Mouse (Mus musculus) CH12.LX (cell line): Measurements from ENCODE around the gene Fam214b. TPM values are rescaled to one million over a fixed set of nuclear protein-coding genes. Genes with fewer than 3 reads are reported as not detected.

Experiments used
- DNase-seq: peaks from one replicate; pipeline ENCODE4 v3.0.0-alpha.2; 2013; ENCODE audit errors: extremely low read depth
- H3K27ac ChIP-seq: 2 replicates; pipeline ENCODE4 v1.5.1; 2012; ENCODE audit warnings: low read depth, mild to moderate bottlenecking, control low read depth, moderate library complexity; ENCODE audit not compliant: insufficient read depth
- H3K27me3 ChIP-seq: replicated peaks from 2 replicates; pipeline ENCODE3; 2012; ENCODE audit warnings: inconsistent platforms
- H3K36me3 ChIP-seq, 2 experiments: replicated peaks in 1 of 2; 2 replicates each; pipeline versions ENCODE3 to v1.6.1; 2012; ENCODE audit warnings: inconsistent platforms in 1 of 2, low read length in 1 of 2, mild to moderate bottlenecking in 1 of 2, mixed read lengths in 1 of 2, moderate library complexity in 1 of 2; ENCODE audit not compliant: control insufficient read depth in 1 of 2, insufficient read depth in 1 of 2
- H3K4me1 ChIP-seq, 2 experiments: 2 replicates each; pipeline ENCODE4 v1.6.1; 2012; ENCODE audit warnings: inconsistent platforms in 1 of 2, moderate library complexity in 1 of 2; ENCODE audit not compliant: insufficient read depth in 2 of 2, control insufficient read depth in 1 of 2
- H3K4me2 ChIP-seq: 2 replicates; pipeline ENCODE4 v1.6.1; 2012; ENCODE audit warnings: low read depth, mild to moderate bottlenecking, control low read depth; ENCODE audit not compliant: poor library complexity, insufficient read depth, severe bottlenecking
- H3K4me3 ChIP-seq, 3 experiments: fragments of 150-350 bp in 1 of 3; sonication (generic) in 1 of 3; replicated peaks in 1 of 3; 2 replicates each; pipeline versions ENCODE3 to v1.5.1; 2011 to 2012; ENCODE audit warnings: low read depth in 2 of 3, low read length in 2 of 3, mild to moderate bottlenecking in 2 of 3, moderate library complexity in 2 of 3, control low read depth in 1 of 3, improper control_type of control experiment in 1 of 3, inconsistent platforms in 1 of 3, mixed read lengths in 1 of 3; ENCODE audit not compliant: poor library complexity in 1 of 3
- H3K79me2 ChIP-seq: replicated peaks from 2 replicates; pipeline ENCODE4 v1.6.1; 2012; ENCODE audit warnings: mild to moderate bottlenecking, moderate library complexity; ENCODE audit not compliant: control insufficient read depth, poor library complexity, insufficient read depth, severe bottlenecking; ENCODE audit errors: extremely low read depth
- H3K9ac ChIP-seq: 2 replicates; pipeline ENCODE4 v1.6.1; 2012; ENCODE audit warnings: low read depth, mild to moderate bottlenecking, control low read depth, moderate library complexity; ENCODE audit not compliant: insufficient read depth
- H3K9me3 ChIP-seq: replicated peaks from 2 replicates; pipeline ENCODE3; 2012; ENCODE audit warnings: low read length, inconsistent platforms, mixed read lengths
- BHLHE40 ChIP-seq: IDR thresholded peaks from 2 replicates; pipeline ENCODE4 v1.6.1; 2011; ENCODE audit warnings: mild to moderate bottlenecking, low read depth, low read length, improper control_type of control experiment
- CHD2 ChIP-seq: IDR thresholded peaks from 2 replicates; pipeline ENCODE4 v1.6.1; 2011; ENCODE audit warnings: low read length, improper control_type of control experiment
- E2F4 ChIP-seq: IDR thresholded peaks from 2 replicates; pipeline ENCODE4 v1.6.1; 2011; ENCODE audit warnings: low read depth, low read length, improper control_type of control experiment; ENCODE audit not compliant: insufficient replicate concordance
- ELF1 ChIP-seq: IDR thresholded peaks from 2 replicates; pipeline ENCODE4 v1.6.1; 2014; ENCODE audit warnings: low read depth, mild to moderate bottlenecking, inconsistent platforms, low read length, improper control_type of control experiment
- EP300 ChIP-seq: IDR thresholded peaks from 2 replicates; pipeline ENCODE4 v1.6.1; 2011; ENCODE audit warnings: low read length, improper control_type of control experiment
- GABPA ChIP-seq: IDR thresholded peaks from 2 replicates; pipeline ENCODE4 v1.6.1; 2012; ENCODE audit warnings: low read depth, low read length, improper control_type of control experiment, inconsistent platforms; ENCODE audit not compliant: insufficient replicate concordance
- HCFC1 ChIP-seq: IDR thresholded peaks from 2 replicates; pipeline ENCODE4 v1.6.1; 2012; ENCODE audit warnings: low read depth, mild to moderate bottlenecking, inconsistent platforms, low read length, improper control_type of control experiment
- IRF4 ChIP-seq: IDR thresholded peaks from 2 replicates; pipeline ENCODE4 v1.6.1; 2014; ENCODE audit warnings: low read depth, mild to moderate bottlenecking, inconsistent platforms, low read length, improper control_type of control experiment
- JUN ChIP-seq: IDR thresholded peaks from 2 replicates; pipeline ENCODE4 v1.6.1; 2011; ENCODE audit warnings: low read depth, mild to moderate bottlenecking, low read length, improper control_type of control experiment, moderate library complexity; ENCODE audit not compliant: insufficient read depth
- JUND ChIP-seq: conservative IDR thresholded peaks from 2 replicates; pipeline ENCODE4 v1.6.1; 2011; ENCODE audit warnings: low read depth, low read length, improper control_type of control experiment
- KAT2A ChIP-seq: IDR thresholded peaks from 2 replicates; pipeline ENCODE4 v1.6.1; 2012; ENCODE audit warnings: low read length, improper control_type of control experiment, inconsistent platforms; ENCODE audit not compliant: insufficient replicate concordance
- MAX ChIP-seq: IDR thresholded peaks from 2 replicates; pipeline ENCODE4 v1.6.1; 2011; ENCODE audit warnings: low read length, improper control_type of control experiment
- MAZ ChIP-seq: IDR thresholded peaks from 2 replicates; pipeline ENCODE4 v1.6.1; 2012; ENCODE audit warnings: low read depth, mild to moderate bottlenecking, inconsistent platforms, low read length, improper control_type of control experiment, moderate library complexity
- MEF2A ChIP-seq: IDR thresholded peaks from 2 replicates; pipeline ENCODE4 v1.6.1; 2014; ENCODE audit warnings: low read depth, mild to moderate bottlenecking, inconsistent platforms, low read length, improper control_type of control experiment, borderline replicate concordance
- MXI1 ChIP-seq: IDR thresholded peaks from 2 replicates; pipeline ENCODE4 v1.6.1; 2011; ENCODE audit warnings: mild to moderate bottlenecking, low read depth, low read length, improper control_type of control experiment
- NELFE ChIP-seq: IDR thresholded peaks from 2 replicates; pipeline ENCODE4 v1.6.1; 2011; ENCODE audit warnings: low read depth, low read length, improper control_type of control experiment
- NRF1 ChIP-seq: IDR thresholded peaks from 2 replicates; pipeline ENCODE4 v1.6.1; 2014; ENCODE audit warnings: low read depth, mild to moderate bottlenecking, inconsistent platforms, low read length, improper control_type of control experiment, moderate library complexity
- PAX5 ChIP-seq: IDR thresholded peaks from 2 replicates; pipeline ENCODE4 v1.6.1; 2012; ENCODE audit warnings: low read length, inconsistent platforms, mixed read lengths
- POLR2AphosphoS2 ChIP-seq: IDR thresholded peaks from 2 replicates; pipeline ENCODE4 v1.6.1; 2011; ENCODE audit warnings: low read depth, low read length, improper control_type of control experiment
- RCOR1 ChIP-seq: conservative IDR thresholded peaks from 2 replicates; pipeline ENCODE4 v1.6.1; 2012; ENCODE audit warnings: low read depth, mild to moderate bottlenecking, inconsistent platforms, low read length, improper control_type of control experiment
- SIN3A ChIP-seq: IDR thresholded peaks from 2 replicates; pipeline ENCODE4 v1.6.1; 2012; ENCODE audit warnings: low read length, improper control_type of control experiment, inconsistent platforms
- SMC3 ChIP-seq: IDR thresholded peaks from 2 replicates; pipeline ENCODE4 v1.6.1; 2011; ENCODE audit warnings: low read depth, low read length, improper control_type of control experiment
- TBP ChIP-seq: conservative IDR thresholded peaks from 2 replicates; pipeline ENCODE4 v1.6.1; 2011; ENCODE audit warnings: low read depth, low read length, improper control_type of control experiment
- TCF12 ChIP-seq: IDR thresholded peaks from 2 replicates; pipeline ENCODE4 v1.6.1; 2014; ENCODE audit warnings: low read depth, mild to moderate bottlenecking, inconsistent platforms, low read length, improper control_type of control experiment
- UBTF ChIP-seq: IDR thresholded peaks from 2 replicates; pipeline ENCODE4 v1.6.1; 2012; ENCODE audit warnings: low read depth, mild to moderate bottlenecking, inconsistent platforms, low read length, improper control_type of control experiment, moderate library complexity
- USF1 ChIP-seq: IDR thresholded peaks from 2 replicates; pipeline ENCODE4 v1.6.1; 2014; ENCODE audit warnings: low read depth, mild to moderate bottlenecking, inconsistent platforms, low read length, improper control_type of control experiment
- USF2 ChIP-seq: conservative IDR thresholded peaks from 2 replicates; pipeline ENCODE4 v1.6.1; 2011; ENCODE audit warnings: low read depth, low read length, improper control_type of control experiment
- ZC3H11A ChIP-seq: IDR thresholded peaks from 2 replicates; pipeline ENCODE4 v1.6.1; 2012; ENCODE audit warnings: low read depth, mild to moderate bottlenecking, inconsistent platforms, low read length, improper control_type of control experiment
- ZMIZ1 ChIP-seq: IDR thresholded peaks from 2 replicates; pipeline ENCODE4 v1.6.1; 2012; ENCODE audit warnings: low read depth, mild to moderate bottlenecking, inconsistent platforms, low read length, improper control_type of control experiment
- ZNF384 ChIP-seq: IDR thresholded peaks from 2 replicates; pipeline ENCODE4 v1.6.1; 2012; ENCODE audit warnings: low read depth, low read length, improper control_type of control experiment, inconsistent platforms
- dilution Hi-C: fragments of 300-500 bp; cut with MboI; formaldehyde crosslinking; loops from 2 replicates; pipeline ENCODE4 v1.14.3; 2020; ENCODE audit warnings: low sequenced_read_pairs; ENCODE audit not compliant: extremely low pct_unique_long_range_greater_than_20kb, extremely low pct_ligation_motif_present
- in situ Hi-C: fragments of 300-500 bp; cut with MboI; formaldehyde crosslinking; loops from 3 replicates; pipeline ENCODE4 v1.14.3; 2019; ENCODE audit warnings: low sequenced_read_pairs, low pct_ligation_motif_present, low pct_unique_long_range_greater_than_20kb, mixed read lengths
- polyA plus RNA-seq: library from polyadenylated mRNA; unstranded; fragments of >175 nt; gene quantifications from 2 replicates; pipeline ENCODE4 v1.2.1, GENCODE M21; 2012; ENCODE audit warnings: low read depth; ENCODE audit not compliant: insufficient read length
- total RNA-seq, 2 experiments: library from RNA; depleted of rRNA; stranded (reverse); fragments of 300-350 nt in 1 of 2; fragments of >200 nt in 1 of 2; gene quantifications; 2 replicates each; pipeline ENCODE4 v1.2.3; 2012 to 2014

Gene Fam214b
- total and polyA plus RNA-seq, 3 experiments, result 1.7 to 4.7 (median 3.3) TPM

DNA sequence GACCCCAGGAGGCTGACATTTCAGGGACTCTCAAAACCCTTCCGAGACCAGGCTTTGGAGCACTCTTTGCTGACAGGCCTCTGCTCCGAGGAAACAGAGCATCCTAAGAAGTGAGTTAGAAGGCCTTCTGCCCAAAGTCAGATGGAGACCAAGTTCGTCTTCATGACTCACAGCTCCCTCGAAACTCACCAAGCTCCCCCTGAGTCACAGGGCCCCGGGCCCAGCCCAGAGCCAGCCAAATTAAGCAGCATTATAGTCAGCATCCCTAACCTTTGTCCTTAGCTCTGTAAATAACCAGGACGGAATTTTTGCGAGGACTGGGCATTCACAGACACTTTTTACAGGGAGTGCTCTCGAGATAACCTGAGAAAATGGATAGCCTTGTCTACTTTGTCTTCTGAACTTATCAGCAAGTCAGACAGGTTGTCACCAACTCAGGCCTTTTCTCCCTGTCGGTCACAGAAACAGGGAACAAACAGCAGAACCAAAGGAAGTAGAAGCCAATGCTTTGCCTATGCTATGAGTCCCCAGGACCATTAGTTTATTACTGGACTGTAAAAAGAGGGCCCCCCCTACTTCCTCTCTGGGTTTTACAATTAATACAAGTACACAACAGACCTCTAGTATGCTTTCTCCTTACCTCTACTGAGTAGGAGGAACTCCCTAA lies 5.0 kb downstream of the Fam214b start:
- peak overlapping the region; percentile 45 for H3K4me2 ChIP-seq
- dilution Hi-C loops, result no loop called here

DNA sequence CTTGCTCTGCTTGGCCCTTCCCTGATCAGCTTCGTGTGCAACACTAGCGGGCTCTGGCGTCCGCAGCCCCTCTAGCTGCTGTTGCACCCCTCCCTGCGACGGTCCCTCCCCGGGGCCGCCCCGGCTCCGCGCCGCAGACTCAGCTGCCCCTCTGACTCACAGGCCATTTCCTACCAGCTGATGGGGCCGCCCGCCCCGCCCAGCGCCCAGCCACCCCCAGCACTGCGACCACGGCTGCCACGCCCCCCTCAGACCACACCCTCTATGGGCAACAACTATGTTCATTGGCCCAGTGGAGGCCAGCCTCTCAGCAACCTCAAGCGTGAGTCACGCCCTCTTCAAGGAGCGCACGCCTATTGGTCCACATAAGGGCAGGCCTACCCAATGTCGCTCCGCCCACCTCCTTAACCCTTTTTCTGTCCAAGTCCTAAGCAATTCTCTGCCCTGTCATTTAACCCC lies 5.9 kb downstream of the Fam214b start:
- peaks cover 22 to 79% of the 10 kb centered on the region in 2 experiments for H3K4me1 ChIP-seq
- H3K79me2 ChIP-seq, result no peaks in the 10 kb centered on the region
- H3K27ac ChIP-seq, result no peak overlapping the region
- dilution Hi-C loops (no loop called here), in situ Hi-C loops (no loop called here)
- no peaks in the 10 kb centered on the region for H3K27me3 ChIP-seq
- DNase-seq, result peak; percentile 99
- H3K9ac ChIP-seq, result peak overlapping the region; percentile 69
- H3K4me2 ChIP-seq, result peak overlapping the region; percentile 66
- H3K36me3 ChIP-seq, result peaks cover 0 to 18% of the 10 kb centered on the region in 2 experiments
- no peaks in the 10 kb centered on the region for H3K9me3 ChIP-seq
- peak overlapping the region; percentile 49 to 84 (median 58) for H3K4me3 ChIP-seq
- TF ChIP-seq BHLHE40 (peak; percentile 63), USF1 (0 out of 2 replicates have a peak, but pooled peaks have one; percentile 7), IRF4 (peak; percentile 43; the same call in 1 of the 2 replicates), JUND (no peak), POLR2AphosphoS2 (no peak), NELFE (0 out of 2 replicates have a peak, but pooled peaks have one; percentile 34), SMC3 (no peak), SIN3A (peak; percentile 97), ELF1 (peak; percentile 67), MAX (peak; percentile 42; the same call in 1 of the 2 replicates), NRF1 (no peak; the same call in 1 of the 2 replicates), ZC3H11A (no peak), ZMIZ1 (0 out of 2 replicates have a peak, but pooled peaks have one; percentile 50), TCF12 (peak; percentile 60; the same call in 1 of the 2 replicates), PAX5 (no peak), UBTF (no peak), MXI1 (no peak; the same call in 1 of the 2 replicates), KAT2A (no peak), JUN (no peak), MEF2A (no peak; the same call in 1 of the 2 replicates), RCOR1 (no peak), CHD2 (0 out of 2 replicates have a peak, but pooled peaks have one; percentile 14), E2F4 (no peak), ZNF384 (no peak), EP300 (no peak), HCFC1 (no peak; the same call in 1 of the 2 replicates), TBP (peak; percentile 74)

More for the DNA sequence above, 5.0 kb downstream of the Fam214b start:
- Histone ChIP-seq H3K4me1 (peaks cover 22 to 81% of the 10 kb centered on the region in 2 experiments), H3K9ac (no peak overlapping the region; the same call in 1 of the 2 replicates), H3K4me3 (no peak overlapping the region), H3K27me3 (no peaks in the 10 kb centered on the region), H3K9me3 (no peaks in the 10 kb centered on the region), H3K79me2 (no peaks in the 10 kb centered on the region), H3K27ac (peak overlapping the region; percentile 13), H3K36me3 (peaks cover 0 to 11% of the 10 kb centered on the region in 2 experiments)
- no peak for TF ChIP-seq MAZ
- no peak for TF ChIP-seq KAT2A
- no peak for TF ChIP-seq MXI1
- TF ChIP-seq USF2, result no peak
- TF ChIP-seq GABPA, result no peak
- no peak for TF ChIP-seq USF1
- TF ChIP-seq TBP, result no peak
- no peak for TF ChIP-seq ELF1
- TF ChIP-seq SMC3, result no peak
- TF ChIP-seq NRF1, result no peak
- DNase-seq, result no peak
- in situ Hi-C loops, result no loop called here
